Mouse (Mus musculus): ENCODE data around the gene Gdf9.

DNA sequence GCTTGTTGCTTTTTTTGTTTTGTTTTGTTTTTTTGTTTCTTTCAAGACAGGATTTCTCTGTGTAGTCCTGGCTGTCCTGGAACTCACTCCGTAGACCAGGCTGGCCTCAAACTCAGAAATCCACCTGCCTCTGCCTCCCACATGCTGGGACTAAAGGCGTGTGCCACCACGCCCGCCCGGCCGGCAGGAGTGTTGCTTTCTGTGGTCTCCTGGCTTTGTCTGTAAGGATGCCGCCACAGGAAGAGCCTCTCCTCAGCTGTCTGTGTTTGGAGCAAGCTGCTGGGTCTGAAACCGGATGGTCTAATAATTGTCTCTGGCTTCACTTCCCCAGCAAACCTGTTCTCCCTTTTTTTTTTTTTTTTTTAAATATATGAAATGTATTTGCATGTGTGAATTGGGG is 4.7 kb downstream of the Gdf9 start:
- TF ChIP-seq POLR2A (IDR thresholded peaks at IDR 0.05; ENCODE audit: control insufficient read depth, extremely low read depth, insufficient read depth, low read length, poor library complexity) (no peak), CTCF (IDR thresholded peaks at IDR 0.05; ENCODE audit: borderline replicate concordance, control insufficient read depth, extremely low read depth, insufficient read depth, low read length, poor library complexity) (no peak)

All from thymus, adult 2 months (tissue).